In the genomic region with DNA sequence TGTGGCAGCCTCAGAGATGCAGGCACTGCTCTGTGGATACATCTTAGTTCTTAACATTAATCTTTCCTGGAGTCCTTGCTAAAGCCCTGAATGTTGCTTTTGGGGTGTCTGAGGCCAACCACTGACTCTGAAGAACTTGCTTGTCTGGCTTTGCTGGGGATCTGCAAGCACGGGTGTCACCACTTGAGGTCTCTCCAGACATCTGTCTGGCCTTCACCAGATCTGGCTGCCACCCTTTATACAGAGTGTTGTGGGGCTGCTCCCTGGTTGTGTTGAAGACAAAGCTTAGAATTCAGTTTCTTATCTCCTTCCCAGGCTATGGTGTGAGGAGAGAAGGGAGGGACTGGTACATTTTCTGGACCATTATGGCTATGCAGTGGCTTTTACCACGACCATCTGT, we compare ENCODE assay signal across 11 mouse cellular contexts. TPM values are rescaled to one million over a fixed set of nuclear protein-coding genes. Genes with fewer than 3 reads are reported as not detected.
DNase-seq lines count a peak whose midpoint lies in the region; ATAC-seq and TF ChIP-seq lines count a peak whose summit lies in the region.
"Had no signal": no experiment of that assay in that cellular context is flagged by ENCODE, and none has a peak within 500 bp of the region (broad histone marks: within the 10 kb centered on the region; RNA-seq: fewer than 3 reads in every experiment).

No protein-coding gene starts in this region.

- TF ChIP-seq CTCF in midbrain, postnatal 0 days (IDR thresholded peaks at IDR 0.05): 0 out of 2 replicates have a peak, but pooled peaks have one; percentile 32
- peak; percentile 58 for TF ChIP-seq CTCF in heart, postnatal 0 days (IDR thresholded peaks at IDR 0.05; ENCODE audit: low read depth)

- H3K9me3 ChIP-seq in midbrain, postnatal 0 days (ENCODE audit: low read length): no peaks in the 10 kb centered on the region
- H3K9me3 ChIP-seq in midbrain, embryonic 14.5 days (ENCODE audit: control insufficient read depth, low read length): peaks cover 6% of the 10 kb centered on the region
- H3K9me3 ChIP-seq in heart, postnatal 0 days (replicated peaks; ENCODE audit: control insufficient read depth, low read length): peaks cover 6% of the 10 kb centered on the region; the same call in 1 of the 2 replicates

- no peak overlapping the region for H3K4me3 ChIP-seq in midbrain, postnatal 0 days (ENCODE audit: low read depth, low read length)
- H3K4me3 ChIP-seq in midbrain, embryonic 14.5 days (replicated peaks; ENCODE audit: low read depth, low read length): no peak overlapping the region
- H3K4me3 ChIP-seq in heart, postnatal 0 days (ENCODE audit: low read depth, low read length): no peak overlapping the region
- H3K4me3 ChIP-seq: embryonic facial prominence, embryonic 12.5 days had no signal

- H3K9ac ChIP-seq in midbrain, postnatal 0 days (replicated peaks; ENCODE audit: low read length, poor library complexity, severe bottlenecking): no peak overlapping the region
- no peak overlapping the region for H3K9ac ChIP-seq in midbrain, embryonic 14.5 days (replicated peaks; ENCODE audit: low read length)
- H3K9ac ChIP-seq in heart, postnatal 0 days (replicated peaks; ENCODE audit: low read depth, low read length): no peak overlapping the region
- H3K9ac ChIP-seq: embryonic facial prominence, embryonic 12.5 days; hindbrain, embryonic 14.5 days had no signal

- DNase-seq in gastrocnemius, postnatal 10 days: peak; percentile 22
- DNase-seq in gastrocnemius, postnatal 4 days (ENCODE audit: low spot score in 2 of 2): no peak
- DNase-seq in midbrain, postnatal 0 days (ENCODE audit: low spot score): peak; percentile 26
- no peak for DNase-seq in midbrain, embryonic 14.5 days
- DNase-seq in heart, postnatal 0 days (ENCODE audit: low spot score): peak; percentile 33
- peak; percentile 48 for DNase-seq in thymus, postnatal 14 days
- DNase-seq in natural killer cell, adult 2 months (ENCODE audit: low spot score in 2 of 2): no peak
- no peak for DNase-seq in left cerebral cortex, postnatal 14 days (ENCODE audit: low spot score in 2 of 2)

- H3K4me1 ChIP-seq in midbrain, postnatal 0 days (ENCODE audit: insufficient read depth, low read length): no peaks in the 10 kb centered on the region
- H3K4me1 ChIP-seq in midbrain, embryonic 14.5 days (ENCODE audit: control insufficient read depth, insufficient read depth, low read length): no peaks in the 10 kb centered on the region
- no peaks in the 10 kb centered on the region for H3K4me1 ChIP-seq in heart, postnatal 0 days (ENCODE audit: control insufficient read depth, insufficient read depth)
- H3K4me1 ChIP-seq: embryonic facial prominence, embryonic 12.5 days had no signal

- 61% methylated on average over 2 of the region's 2 CpGs for WGBS in midbrain, postnatal 0 days
- WGBS in midbrain, embryonic 14.5 days: 71% methylated on average over 2 of the region's 2 CpGs
- WGBS in heart, postnatal 0 days: 10% methylated on average over 2 of the region's 2 CpGs

- no peak overlapping the region for H3K27ac ChIP-seq in midbrain, postnatal 0 days (ENCODE audit: low read depth, low read length)
- H3K27ac ChIP-seq in midbrain, embryonic 14.5 days (replicated peaks; ENCODE audit: low read depth, low read length): no peak overlapping the region
- no peak overlapping the region for H3K27ac ChIP-seq in heart, postnatal 0 days (ENCODE audit: low read depth)
- H3K27ac ChIP-seq: embryonic facial prominence, embryonic 12.5 days; hindbrain, embryonic 14.5 days had no signal

- ATAC-seq in midbrain, postnatal 0 days (ENCODE audit: low FRiP score): no peak
- no peak for ATAC-seq in midbrain, embryonic 14.5 days (ENCODE audit: low FRiP score, low TSS enrichment)
- no peak for ATAC-seq in heart, postnatal 0 days (ENCODE audit: insufficient read depth, low read depth)

- no peak overlapping the region for H3K4me2 ChIP-seq in midbrain, postnatal 0 days (ENCODE audit: low read depth, low read length, poor library complexity, severe bottlenecking)
- no peak overlapping the region for H3K4me2 ChIP-seq in midbrain, embryonic 14.5 days (ENCODE audit: low read length)
- H3K4me2 ChIP-seq in heart, postnatal 0 days (ENCODE audit: low read depth, low read length): no peak overlapping the region
- H3K4me2 ChIP-seq: embryonic facial prominence, embryonic 12.5 days; hindbrain, embryonic 14.5 days had no signal

- intact Hi-C loops in left cerebral cortex, postnatal 14 days (cut with DNase I): loop anchor here (5.0 to 10.0 kb wide), 4 partner anchors 118 to 368 kb away; a partner anchor contains a TSS

- TF ChIP-seq EP300 in heart, postnatal 0 days (IDR thresholded peaks at IDR 0.05; ENCODE audit: low read depth): no peak

- no peaks in the 10 kb centered on the region for H3K36me3 ChIP-seq in midbrain, postnatal 0 days (ENCODE audit: insufficient read depth, low read length)
- no peaks in the 10 kb centered on the region for H3K36me3 ChIP-seq in midbrain, embryonic 14.5 days (ENCODE audit: control insufficient read depth, insufficient read depth, low read length)
- peaks cover 4% of the 10 kb centered on the region; the same call in 1 of the 2 replicates for H3K36me3 ChIP-seq in heart, postnatal 0 days (replicated peaks; ENCODE audit: control insufficient read depth, insufficient read depth, low read length)
- H3K36me3 ChIP-seq: embryonic facial prominence, embryonic 12.5 days had no signal

- no peaks in the 10 kb centered on the region for H3K27me3 ChIP-seq in midbrain, postnatal 0 days (ENCODE audit: insufficient read depth, low read length)
- no peaks in the 10 kb centered on the region for H3K27me3 ChIP-seq in midbrain, embryonic 14.5 days (ENCODE audit: control insufficient read depth, insufficient read depth, low read length)
- no peaks in the 10 kb centered on the region for H3K27me3 ChIP-seq in heart, postnatal 0 days (ENCODE audit: control insufficient read depth, insufficient read depth, low read length)
- H3K27me3 ChIP-seq: embryonic facial prominence, embryonic 12.5 days had no signal

RNA-seq across cellular contexts. Expression of a gene that starts 52.5 kb away (rescaled TPM):
- total RNA-seq in gastrocnemius, postnatal 10 days (2021): under 1 TPM; 0.54 to 0.89 TPM
- under 1 TPM; 0.56 to 0.75 TPM for total RNA-seq in gastrocnemius, postnatal 4 days (2021)
- total RNA-seq in midbrain, postnatal 0 days (2014; rRNA removed): 0.11 TPM in 1 of 2 replicates, not detected in the other
- 0.05 TPM in 1 of 2 replicates, not detected in the other for polyA plus RNA-seq in midbrain, postnatal 0 days (2015; fragmentation: Nextera tagmentation; extraction: Ambion mirVana)
- polyA plus RNA-seq in midbrain, embryonic 14.5 days (2014; fragmentation: Nextera tagmentation; extraction: Ambion mirVana): 0.39 TPM in 1 of 2 replicates, not detected in the other
- 6.3 and 8.2 TPM in 2 replicates for total RNA-seq in heart, postnatal 0 days (2014; rRNA removed; ENCODE audit: low replicate concordance)
- polyA plus RNA-seq in heart, postnatal 0 days (2015; fragmentation: Nextera tagmentation; extraction: Ambion mirVana): 3.0 and 3.2 TPM in 2 replicates
- total RNA-seq in left cerebral cortex, postnatal 14 days (2021): under 1 TPM in 1 of 2 experiments, not detected in 1; 0.20 TPM
- total RNA-seq: ES-E14 had no signal

Comparison
In these comparisons a context has a peak if more than half of its experiments do, and no peak if none do; other contexts are left out.
1. DNase-seq: peak in gastrocnemius, postnatal 10 days (single experiment), midbrain, postnatal 0 days (single experiment), heart, postnatal 0 days (single experiment) and thymus, postnatal 14 days (single experiment); none in gastrocnemius, postnatal 4 days (0 of 2), midbrain, embryonic 14.5 days (single experiment), natural killer cell, adult 2 months (0 of 2) and left cerebral cortex, postnatal 14 days (0 of 2).